Mouse (Mus musculus) embryonic facial prominence, embryonic 15.5 days (tissue): ENCODE data around the gene Dse. TPM values are rescaled to one million over a fixed set of nuclear protein-coding genes. Genes with fewer than 3 reads are reported as not detected.

Source experiments
- ATAC-seq: fragments of 200-750 bp; cut with Nextera tagmentation; 2 replicates; pipeline ENCODE4 v1.8.0; 2017; ENCODE audit warnings: low read depth, moderate TSS enrichment; ENCODE audit not compliant: insufficient number of reproducible peaks, low FRiP score, low TSS enrichment
- H3K27ac ChIP-seq: fragments of 300-500 bp; sonication (generic); replicated peaks from 2 replicates; pipeline ENCODE4 v1.5.1; 2015; ENCODE audit warnings: mild to moderate bottlenecking, inconsistent platforms
- H3K27me3 ChIP-seq: fragments of 300-500 bp; sonication (generic); 2 replicates; pipeline ENCODE4 v1.6.1; 2015; ENCODE audit warnings: inconsistent platforms
- H3K36me3 ChIP-seq: fragments of 300-500 bp; sonication (generic); 2 replicates; pipeline ENCODE4 v1.6.1; 2015; ENCODE audit warnings: mild to moderate bottlenecking, inconsistent platforms
- H3K4me1 ChIP-seq: fragments of 300-500 bp; sonication (generic); 2 replicates; pipeline ENCODE4 v1.6.1; 2015; ENCODE audit warnings: inconsistent platforms
- H3K4me2 ChIP-seq: fragments of 300-500 bp; sonication (generic); replicated peaks from 2 replicates; pipeline ENCODE4 v1.6.1; 2015; ENCODE audit warnings: mild to moderate bottlenecking, inconsistent platforms
- H3K4me3 ChIP-seq: fragments of 300-500 bp; sonication (generic); replicated peaks from 2 replicates; pipeline ENCODE4 v1.5.1; 2015; ENCODE audit warnings: mild to moderate bottlenecking, inconsistent platforms
- H3K9ac ChIP-seq: fragments of 300-500 bp; sonication (generic); 2 replicates; pipeline ENCODE4 v1.6.1; 2015; ENCODE audit warnings: inconsistent platforms
- H3K9me3 ChIP-seq: fragments of 300-500 bp; sonication (generic); replicated peaks from 2 replicates; pipeline ENCODE4 v1.6.1; 2016; ENCODE audit warnings: inconsistent platforms
- WGBS: fragments of 180-500 bp; shearing (Covaris S2); methylation state at CpG from one replicate; pipeline ENCODE4 v1.1.7; 2015; 5-methylcytosine and 5-hydroxymethylcytosine counted together
- polyA plus RNA-seq: library from polyadenylated mRNA; unstranded; fragments of >200 nt; fragmentation: Nextera tagmentation; extraction: Ambion mirVana; gene quantifications from 2 replicates; pipeline ENCODE4 v1.2.1, GENCODE M21; 2015

Gene Dse
- polyA plus RNA-seq, 1 experiment from 2014 or later: 35.0 TPM

GRCm38 (mm10) chr10:34172663-34173282 is 34.7 kb downstream of the Dse start:
- 67% methylated on average over 4 of the region's 4 CpGs for WGBS
- Histone ChIP-seq H3K4me1 (peaks cover 16% of the 10 kb centered on the region), H3K9me3 (no peaks in the 10 kb centered on the region), H3K27me3 (no peaks in the 10 kb centered on the region), H3K36me3 (no peaks in the 10 kb centered on the region), H3K9ac (no peak overlapping the region), H3K4me2 (no peak overlapping the region), H3K4me3 (no peak overlapping the region), H3K27ac (no peak overlapping the region)
- no peak for ATAC-seq

- Histone ChIP-seq H3K4me2 (no peak overlapping the region), H3K4me1 (peaks cover 10% of the 10 kb centered on the region), H3K27me3 (no peaks in the 10 kb centered on the region), H3K9me3 (no peaks in the 10 kb centered on the region), H3K27ac (no peak overlapping the region), H3K4me3 (no peak overlapping the region), H3K9ac (no peak overlapping the region), H3K36me3 (no peaks in the 10 kb centered on the region)
- WGBS: 92% methylated on average over 4 of the region's 4 CpGs
- no peak for ATAC-seq
Measured at GRCm38 (mm10) chr10:34171660-34172059, 35.9 kb downstream of the Dse start.

GRCm38 (mm10) chr10:34171191-34171590 is 36.3 kb downstream of the Dse start:
- no peak overlapping the region for H3K9ac ChIP-seq
- H3K27me3 ChIP-seq: no peaks in the 10 kb centered on the region
- no peak overlapping the region for H3K4me3 ChIP-seq
- H3K9me3 ChIP-seq: no peaks in the 10 kb centered on the region
- no peak overlapping the region for H3K27ac ChIP-seq
- peaks cover 8% of the 10 kb centered on the region for H3K4me1 ChIP-seq
- ATAC-seq: no peak
- 95% methylated on average over 3 of the region's 3 CpGs for WGBS
- H3K4me2 ChIP-seq: no peak overlapping the region
- H3K36me3 ChIP-seq: no peaks in the 10 kb centered on the region

- Histone ChIP-seq H3K27me3 (no peaks in the 10 kb centered on the region), H3K4me2 (no peak overlapping the region), H3K36me3 (0 out of 2 replicates have a peak, but pooled peaks cover 11% of the 10 kb centered on the region), H3K9ac (no peak overlapping the region), H3K9me3 (no peaks in the 10 kb centered on the region), H3K4me1 (no peaks in the 10 kb centered on the region), H3K4me3 (no peak overlapping the region), H3K27ac (no peak overlapping the region)
- WGBS: 79% methylated on average over 2 of the region's 2 CpGs
- ATAC-seq: no peak
Measured at GRCm38 (mm10) chr10:34166971-34167370, 40.5 kb downstream of the Dse start.

GRCm38 (mm10) chr10:34155796-34156554 is 51.5 kb downstream of the Dse start:
- Histone ChIP-seq H3K27ac (no peak overlapping the region), H3K4me3 (no peak overlapping the region), H3K4me1 (no peaks in the 10 kb centered on the region), H3K4me2 (no peak overlapping the region), H3K9me3 (no peaks in the 10 kb centered on the region), H3K9ac (no peak overlapping the region), H3K27me3 (no peaks in the 10 kb centered on the region), H3K36me3 (peaks cover 26% of the 10 kb centered on the region)
- WGBS: 71% methylated on average over 12 of the region's 12 CpGs
- no peak for ATAC-seq

- no peak overlapping the region for H3K4me2 ChIP-seq
- no peaks in the 10 kb centered on the region for H3K4me1 ChIP-seq
- no peaks in the 10 kb centered on the region for H3K27me3 ChIP-seq
- peaks cover 22% of the 10 kb centered on the region; the same call in 1 of the 2 replicates for H3K36me3 ChIP-seq
- WGBS: 69% methylated on average over 3 of the region's 3 CpGs
- no peak for ATAC-seq
- H3K9me3 ChIP-seq: no peaks in the 10 kb centered on the region
- H3K9ac ChIP-seq: no peak overlapping the region
- no peak overlapping the region for H3K27ac ChIP-seq
- H3K4me3 ChIP-seq: no peak overlapping the region
Measured at GRCm38 (mm10) chr10:34151827-34152226, 55.7 kb downstream of the Dse start.

- no peak overlapping the region for H3K9ac ChIP-seq
- H3K9me3 ChIP-seq: no peaks in the 10 kb centered on the region
- no peak overlapping the region for H3K4me3 ChIP-seq
- H3K27me3 ChIP-seq: no peaks in the 10 kb centered on the region
- 22% methylated on average over 6 of the region's 6 CpGs for WGBS
- peaks cover 22% of the 10 kb centered on the region; the same call in 1 of the 2 replicates for H3K36me3 ChIP-seq
- no peak overlapping the region for H3K27ac ChIP-seq
- ATAC-seq: no peak
- H3K4me1 ChIP-seq: no peaks in the 10 kb centered on the region
- no peak overlapping the region for H3K4me2 ChIP-seq
Measured at GRCm38 (mm10) chr10:34150454-34150853, 57.1 kb downstream of the Dse start.

- Histone ChIP-seq H3K9ac (no peak overlapping the region), H3K9me3 (no peaks in the 10 kb centered on the region), H3K4me1 (no peaks in the 10 kb centered on the region), H3K4me2 (no peak overlapping the region), H3K27me3 (no peaks in the 10 kb centered on the region), H3K36me3 (peaks cover 22% of the 10 kb centered on the region; the same call in 1 of the 2 replicates), H3K4me3 (no peak overlapping the region), H3K27ac (no peak overlapping the region)
- no peak; the same call in 1 of the 2 replicates for ATAC-seq
- WGBS: 41% methylated on average over 3 of the region's 3 CpGs
Measured at GRCm38 (mm10) chr10:34149772-34150171, 57.7 kb downstream of the Dse start.

GRCm38 (mm10) chr10:34141693-34142092 is 65.8 kb downstream of the Dse start:
- H3K9ac ChIP-seq: no peak overlapping the region
- H3K36me3 ChIP-seq: no peaks in the 10 kb centered on the region
- no peaks in the 10 kb centered on the region for H3K9me3 ChIP-seq
- H3K4me2 ChIP-seq: no peak overlapping the region
- ATAC-seq: no peak
- H3K27ac ChIP-seq: no peak overlapping the region
- H3K27me3 ChIP-seq: no peaks in the 10 kb centered on the region
- no peak overlapping the region for H3K4me3 ChIP-seq
- WGBS: 92% methylated on average over 2 of the region's 2 CpGs
- no peaks in the 10 kb centered on the region for H3K4me1 ChIP-seq

GRCm38 (mm10) chr10:34139768-34140167 is 67.7 kb downstream of the Dse start:
- Histone ChIP-seq H3K4me3 (no peak overlapping the region), H3K9me3 (no peaks in the 10 kb centered on the region), H3K36me3 (no peaks in the 10 kb centered on the region), H3K27me3 (no peaks in the 10 kb centered on the region), H3K9ac (no peak overlapping the region), H3K27ac (no peak overlapping the region), H3K4me2 (no peak overlapping the region), H3K4me1 (no peaks in the 10 kb centered on the region)
- ATAC-seq: no peak
- 61% methylated on average over 4 of the region's 4 CpGs for WGBS

GRCm38 (mm10) chr10:34138027-34138426 is 69.5 kb downstream of the Dse start:
- no peaks in the 10 kb centered on the region for H3K9me3 ChIP-seq
- no peak overlapping the region for H3K4me2 ChIP-seq
- 64% methylated on average over 6 of the region's 6 CpGs for WGBS
- no peaks in the 10 kb centered on the region for H3K36me3 ChIP-seq
- H3K27me3 ChIP-seq: no peaks in the 10 kb centered on the region
- no peak overlapping the region for H3K27ac ChIP-seq
- no peak overlapping the region for H3K9ac ChIP-seq
- no peaks in the 10 kb centered on the region for H3K4me1 ChIP-seq
- no peak overlapping the region for H3K4me3 ChIP-seq
- ATAC-seq: no peak
